Mouse (Mus musculus): ENCODE data around the gene 1810037I17Rik. TPM values are rescaled to one million over a fixed set of nuclear protein-coding genes. Genes with fewer than 3 reads are reported as not detected.
A peak's percentile ranks its signal among the peaks of the same experiment; 100 is the strongest.

1810037I17Rik gene
- polyA plus RNA-seq, 1 experiment = 96.2 TPM

DNA sequence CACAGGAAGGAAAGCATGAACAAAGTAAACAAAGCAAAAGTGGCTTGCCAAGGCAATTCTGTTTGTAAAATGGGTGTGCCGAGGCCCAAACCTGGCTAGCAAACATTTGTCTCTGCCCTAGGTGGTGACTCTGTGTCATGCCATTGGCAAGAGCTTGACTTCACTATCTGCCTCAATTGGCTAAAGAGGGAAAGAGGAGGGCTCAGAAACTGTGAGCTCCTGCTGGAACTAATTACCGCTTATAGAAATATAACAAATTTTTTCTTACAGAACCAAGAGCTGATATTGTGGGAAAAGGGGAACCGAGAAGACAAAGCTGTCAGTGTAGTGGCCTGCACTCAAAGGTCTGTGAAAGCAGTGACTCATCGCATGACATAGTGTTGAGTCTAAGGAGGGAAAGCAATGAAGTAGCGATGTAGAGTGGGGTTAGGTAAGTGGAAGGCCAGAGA, 35.6 kb upstream of the 1810037I17Rik start:
- Histone ChIP-seq H3K4me3 (ENCODE audit: low read depth, low read length) (no peak overlapping the region), H3K9ac (ENCODE audit: low read depth, poor library complexity, severe bottlenecking) (no peak overlapping the region), H3K36me3 (ENCODE audit: control insufficient read depth, insufficient read depth, low read length, poor library complexity, severe bottlenecking) (no peaks in the 10 kb centered on the region), H3K27me3 (ENCODE audit: control insufficient read depth, insufficient read depth, low read length, poor library complexity, severe bottlenecking) (no peaks in the 10 kb centered on the region), H3K4me1 (ENCODE audit: control insufficient read depth, insufficient read depth, low read length) (no peaks in the 10 kb centered on the region), H3K9me3 (replicated peaks; ENCODE audit: control insufficient read depth, insufficient read depth, low read length, poor library complexity, severe bottlenecking) (no peaks in the 10 kb centered on the region), H3K27ac (ENCODE audit: insufficient read depth, low read length) (no peak overlapping the region)
- TF ChIP-seq CTCF (IDR thresholded peaks at IDR 0.05; ENCODE audit: low read depth, low read length) (no peak), POLR2A (IDR thresholded peaks at IDR 0.05; ENCODE audit: insufficient read depth, low read length) (no peak), EP300 (IDR thresholded peaks at IDR 0.05; ENCODE audit: insufficient read depth, low read depth, low read length) (no peak)

DNA sequence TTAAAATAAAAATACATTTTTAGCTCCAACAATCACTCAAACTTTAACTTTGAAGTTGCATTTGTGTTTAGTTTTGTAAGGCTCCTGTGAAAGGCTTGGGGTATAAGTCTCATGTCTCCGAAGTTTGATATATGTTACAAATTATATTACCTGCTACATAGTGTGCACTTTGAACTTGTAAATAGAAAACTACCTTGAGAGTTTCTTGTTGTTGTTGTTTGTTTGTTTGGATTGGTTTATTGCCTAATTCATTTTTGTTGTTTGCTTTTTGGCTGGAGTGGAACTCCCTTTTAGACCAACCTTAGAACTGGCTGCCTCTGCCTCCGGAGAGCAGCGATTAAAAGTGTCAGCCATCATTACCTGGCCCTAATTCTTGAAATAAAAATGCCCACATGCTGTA, 29.2 kb upstream of the 1810037I17Rik start, which contains the start of gene Fabp2:
Fabp2 (plus strand) TSS at position 301 of the 400 bp plus-strand sequence.
- Histone ChIP-seq H3K4me3 (ENCODE audit: low read depth, low read length) (no peak within 1 kb of the TSS), H3K36me3 (ENCODE audit: control insufficient read depth, insufficient read depth, low read length, poor library complexity, severe bottlenecking) (no peaks in the 10 kb centered on the region), H3K27me3 (ENCODE audit: control insufficient read depth, insufficient read depth, low read length, poor library complexity, severe bottlenecking) (no peaks in the 10 kb centered on the region), H3K9me3 (replicated peaks; ENCODE audit: control insufficient read depth, insufficient read depth, low read length, poor library complexity, severe bottlenecking) (no peaks in the 10 kb centered on the region), H3K9ac (ENCODE audit: low read depth, poor library complexity, severe bottlenecking) (no peak within 1 kb of the TSS), H3K4me1 (ENCODE audit: control insufficient read depth, insufficient read depth, low read length) (no peaks in the 10 kb centered on the region), H3K27ac (ENCODE audit: insufficient read depth, low read length) (no peak within 1 kb of the TSS)
- TF ChIP-seq EP300 (IDR thresholded peaks at IDR 0.05; ENCODE audit: insufficient read depth, low read depth, low read length) (no peak), CTCF (IDR thresholded peaks at IDR 0.05; ENCODE audit: low read depth, low read length) (no peak), POLR2A (IDR thresholded peaks at IDR 0.05; ENCODE audit: insufficient read depth, low read length) (no peak)

DNA sequence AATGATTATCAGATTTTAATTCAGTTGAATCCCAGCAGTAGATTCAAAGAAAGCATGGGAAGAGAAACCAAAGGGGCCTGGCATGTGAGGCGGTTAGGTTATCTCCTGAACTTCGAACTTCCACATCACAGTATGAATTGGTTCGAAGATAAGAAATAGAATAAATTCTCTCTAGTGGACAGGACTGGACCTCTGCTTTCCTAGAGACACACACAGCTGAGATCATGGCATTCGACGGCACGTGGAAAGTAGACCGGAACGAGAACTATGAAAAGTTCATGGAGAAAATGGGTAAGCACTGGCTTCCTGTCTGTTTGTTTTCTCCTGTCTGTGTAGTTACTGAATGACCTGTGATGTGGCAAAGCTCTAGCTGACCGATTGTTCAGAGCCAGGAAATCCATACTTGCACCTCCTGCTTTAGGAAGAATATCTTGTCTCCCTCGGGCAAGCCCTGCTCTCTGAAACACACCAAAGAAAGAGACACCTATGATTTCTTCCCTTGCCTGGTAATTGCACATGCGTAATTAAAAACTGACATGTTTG, 28.7 kb upstream of the 1810037I17Rik start:
- TF ChIP-seq POLR2A (IDR thresholded peaks at IDR 0.05; ENCODE audit: insufficient read depth, low read length) (no peak), EP300 (IDR thresholded peaks at IDR 0.05; ENCODE audit: insufficient read depth, low read depth, low read length) (no peak), CTCF (IDR thresholded peaks at IDR 0.05; ENCODE audit: low read depth, low read length) (no peak)
- H3K4me1 ChIP-seq (ENCODE audit: control insufficient read depth, insufficient read depth, low read length) = no peaks in the 10 kb centered on the region
- H3K27me3 ChIP-seq (ENCODE audit: control insufficient read depth, insufficient read depth, low read length, poor library complexity, severe bottlenecking) = no peaks in the 10 kb centered on the region
- H3K36me3 ChIP-seq (ENCODE audit: control insufficient read depth, insufficient read depth, low read length, poor library complexity, severe bottlenecking) = no peaks in the 10 kb centered on the region
- no peak overlapping the region for H3K4me3 ChIP-seq (ENCODE audit: low read depth, low read length)
- H3K27ac ChIP-seq (ENCODE audit: insufficient read depth, low read length) = no peak overlapping the region
- no peaks in the 10 kb centered on the region for H3K9me3 ChIP-seq (replicated peaks; ENCODE audit: control insufficient read depth, insufficient read depth, low read length, poor library complexity, severe bottlenecking)
- H3K9ac ChIP-seq (ENCODE audit: low read depth, poor library complexity, severe bottlenecking) = no peak overlapping the region

DNA sequence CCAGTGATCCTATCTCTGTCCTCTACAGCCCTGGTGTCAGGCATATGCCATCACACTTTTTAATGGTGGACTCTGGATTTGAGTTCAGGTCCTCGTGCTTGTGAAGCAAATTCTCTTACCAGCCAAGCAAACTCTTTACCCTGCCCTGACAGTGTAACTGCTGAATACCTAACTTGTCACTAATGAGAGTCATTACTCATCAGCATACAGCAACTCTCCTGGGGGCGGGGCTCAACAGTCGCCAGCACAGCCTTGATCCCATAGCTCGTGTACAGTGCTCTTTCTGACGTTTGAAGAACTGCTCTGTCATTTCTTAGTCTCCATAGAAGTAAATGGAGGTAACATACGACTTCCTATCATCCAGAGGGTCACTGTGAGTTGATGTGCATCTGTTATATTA, 25.7 kb upstream of the 1810037I17Rik start:
- Histone ChIP-seq H3K4me1 (ENCODE audit: control insufficient read depth, insufficient read depth, low read length) (no peaks in the 10 kb centered on the region), H3K27ac (ENCODE audit: insufficient read depth, low read length) (no peak overlapping the region), H3K4me3 (ENCODE audit: low read depth, low read length) (no peak overlapping the region), H3K9ac (ENCODE audit: low read depth, poor library complexity, severe bottlenecking) (no peak overlapping the region), H3K36me3 (ENCODE audit: control insufficient read depth, insufficient read depth, low read length, poor library complexity, severe bottlenecking) (no peaks in the 10 kb centered on the region), H3K27me3 (ENCODE audit: control insufficient read depth, insufficient read depth, low read length, poor library complexity, severe bottlenecking) (no peaks in the 10 kb centered on the region), H3K9me3 (replicated peaks; ENCODE audit: control insufficient read depth, insufficient read depth, low read length, poor library complexity, severe bottlenecking) (no peaks in the 10 kb centered on the region)
- TF ChIP-seq EP300 (IDR thresholded peaks at IDR 0.05; ENCODE audit: insufficient read depth, low read depth, low read length) (no peak), CTCF (IDR thresholded peaks at IDR 0.05; ENCODE audit: low read depth, low read length) (no peak), POLR2A (IDR thresholded peaks at IDR 0.05; ENCODE audit: insufficient read depth, low read length) (no peak)

DNA sequence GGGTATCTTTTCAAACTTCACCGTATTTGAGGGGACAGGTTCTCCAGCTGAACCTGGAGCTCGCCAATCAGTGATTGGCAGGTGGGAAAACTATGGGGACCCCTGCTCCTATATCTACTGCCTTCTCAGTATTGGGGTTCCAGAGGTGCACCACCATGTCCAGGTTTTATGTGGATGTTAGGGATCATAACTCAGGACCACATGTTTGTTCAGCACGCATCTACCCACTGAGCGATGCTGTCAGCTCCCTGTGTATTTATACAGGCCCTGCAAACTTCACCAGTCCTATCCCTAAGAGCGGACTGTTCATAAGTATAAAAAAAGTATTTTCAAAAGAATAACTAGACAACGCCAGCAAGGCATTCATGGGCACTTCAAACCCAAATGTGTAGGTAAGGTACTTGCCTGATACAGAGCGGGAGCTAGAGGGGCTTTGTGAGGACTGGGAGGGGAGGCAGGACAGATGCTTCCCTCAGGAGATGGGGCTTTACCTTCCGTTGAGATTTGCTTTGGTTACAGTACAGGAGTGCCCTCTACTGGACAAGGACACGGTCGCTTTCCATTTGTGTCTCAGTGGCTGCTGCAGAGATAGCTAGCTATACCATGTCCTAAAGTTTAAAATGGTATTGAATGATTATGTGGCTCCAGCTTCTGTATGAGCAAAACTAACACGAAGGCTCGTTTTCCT, 20.1 kb upstream of the 1810037I17Rik start:
- no peaks in the 10 kb centered on the region for H3K4me1 ChIP-seq (ENCODE audit: control insufficient read depth, insufficient read depth, low read length)
- no peaks in the 10 kb centered on the region for H3K36me3 ChIP-seq (ENCODE audit: control insufficient read depth, insufficient read depth, low read length, poor library complexity, severe bottlenecking)
- no peak overlapping the region for H3K9ac ChIP-seq (ENCODE audit: low read depth, poor library complexity, severe bottlenecking)
- TF ChIP-seq CTCF (IDR thresholded peaks at IDR 0.05; ENCODE audit: low read depth, low read length) (peak; percentile 70), EP300 (IDR thresholded peaks at IDR 0.05; ENCODE audit: insufficient read depth, low read depth, low read length) (no peak)
- no peak overlapping the region for H3K27ac ChIP-seq (ENCODE audit: insufficient read depth, low read length)
- H3K4me3 ChIP-seq (ENCODE audit: low read depth, low read length) = no peak overlapping the region
- H3K27me3 ChIP-seq (ENCODE audit: control insufficient read depth, insufficient read depth, low read length, poor library complexity, severe bottlenecking) = no peaks in the 10 kb centered on the region
- H3K9me3 ChIP-seq (replicated peaks; ENCODE audit: control insufficient read depth, insufficient read depth, low read length, poor library complexity, severe bottlenecking) = no peaks in the 10 kb centered on the region

DNA sequence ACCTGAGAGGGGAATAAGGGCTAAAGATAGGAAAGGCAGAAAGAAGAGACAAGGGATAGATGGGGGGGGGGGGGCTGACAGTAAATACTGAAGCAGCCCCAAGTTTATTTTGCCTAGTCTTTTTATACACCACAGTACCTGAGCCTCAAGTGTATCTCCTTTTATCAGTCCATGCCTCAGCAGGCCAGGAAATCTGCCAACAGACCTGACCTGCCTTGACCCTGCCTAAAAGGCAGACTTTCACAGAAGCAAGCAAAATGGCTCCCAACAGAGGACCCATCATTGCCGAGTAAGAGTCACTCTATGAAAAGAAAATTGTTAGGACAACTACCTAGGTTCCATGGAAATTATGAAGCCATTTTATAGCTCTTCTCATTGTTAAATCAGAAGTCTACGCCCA, 16.2 kb upstream of the 1810037I17Rik start:
- Histone ChIP-seq H3K9me3 (replicated peaks; ENCODE audit: control insufficient read depth, insufficient read depth, low read length, poor library complexity, severe bottlenecking) (no peaks in the 10 kb centered on the region), H3K36me3 (ENCODE audit: control insufficient read depth, insufficient read depth, low read length, poor library complexity, severe bottlenecking) (no peaks in the 10 kb centered on the region), H3K4me1 (ENCODE audit: control insufficient read depth, insufficient read depth, low read length) (no peaks in the 10 kb centered on the region), H3K27ac (ENCODE audit: insufficient read depth, low read length) (no peak overlapping the region), H3K9ac (ENCODE audit: low read depth, poor library complexity, severe bottlenecking) (no peak overlapping the region), H3K27me3 (ENCODE audit: control insufficient read depth, insufficient read depth, low read length, poor library complexity, severe bottlenecking) (no peaks in the 10 kb centered on the region), H3K4me3 (ENCODE audit: low read depth, low read length) (no peak overlapping the region)
- no peak for TF ChIP-seq EP300 (IDR thresholded peaks at IDR 0.05; ENCODE audit: insufficient read depth, low read depth, low read length)
- no peak for TF ChIP-seq POLR2A (IDR thresholded peaks at IDR 0.05; ENCODE audit: insufficient read depth, low read length)
- no peak for TF ChIP-seq CTCF (IDR thresholded peaks at IDR 0.05; ENCODE audit: low read depth, low read length)

All from ES-Bruce4 (cell line).